ENCODE assay signal across 20 mouse cellular contexts in genomic region chr7:97351792-97352513, GRCm38 (mm10). TPM values are rescaled to one million over a fixed set of nuclear protein-coding genes. Genes with fewer than 3 reads are reported as not detected.
DNase-seq lines count a peak whose midpoint lies in the region; ATAC-seq lines count a peak whose summit lies in the region.
"Had no signal": no experiment of that assay in that cellular context is flagged by ENCODE, and none has a peak within 500 bp of the region (broad histone marks: within the 10 kb centered on the region; RNA-seq: fewer than 3 reads in every experiment).

No protein-coding gene starts in this region.

- H3K27me3 ChIP-seq in forebrain, embryonic 11.5 days (ENCODE audit: control insufficient read depth, insufficient read depth, low read length): no peaks in the 10 kb centered on the region
- no peaks in the 10 kb centered on the region for H3K27me3 ChIP-seq in forebrain, embryonic 14.5 days (replicated peaks; ENCODE audit: control insufficient read depth, insufficient read depth, low read length)
- H3K27me3 ChIP-seq in heart, embryonic 10.5 days (ENCODE audit: insufficient read depth, poor library complexity, severe bottlenecking): peaks cover 11% of the 10 kb centered on the region; the same call in 1 of the 2 replicates
- H3K27me3 ChIP-seq: embryonic facial prominence, embryonic 12.5 days; forebrain, embryonic 12.5 days; heart, embryonic 15.5 days; hindbrain, embryonic 13.5 days had no signal

- no peak overlapping the region for H3K9ac ChIP-seq in forebrain, embryonic 11.5 days (ENCODE audit: low read length)
- no peak overlapping the region for H3K9ac ChIP-seq in forebrain, embryonic 14.5 days (ENCODE audit: low read length)
- H3K9ac ChIP-seq: embryonic facial prominence, embryonic 12.5 days; forebrain, embryonic 12.5 days; heart, embryonic 15.5 days; hindbrain, embryonic 13.5 days had no signal

- H3K4me2 ChIP-seq in forebrain, embryonic 11.5 days (ENCODE audit: low read depth, low read length, severe bottlenecking): no peak overlapping the region
- H3K4me2 ChIP-seq in forebrain, embryonic 14.5 days (ENCODE audit: low read length): no peak overlapping the region
- H3K4me2 ChIP-seq: embryonic facial prominence, embryonic 12.5 days; forebrain, embryonic 12.5 days; heart, embryonic 15.5 days; hindbrain, embryonic 13.5 days had no signal

- H3K36me3 ChIP-seq in forebrain, embryonic 11.5 days (ENCODE audit: control insufficient read depth, insufficient read depth, low read length): no peaks in the 10 kb centered on the region
- H3K36me3 ChIP-seq in forebrain, embryonic 14.5 days (ENCODE audit: control insufficient read depth, insufficient read depth, low read length): no peaks in the 10 kb centered on the region
- peaks cover 7% of the 10 kb centered on the region; the same call in 1 of the 2 replicates for H3K36me3 ChIP-seq in heart, embryonic 10.5 days
- H3K36me3 ChIP-seq: forebrain, embryonic 12.5 days; G1E had no signal

- H3K4me3 ChIP-seq in forebrain, embryonic 11.5 days (ENCODE audit: low read depth, low read length): no peak overlapping the region
- H3K4me3 ChIP-seq in forebrain, embryonic 14.5 days (ENCODE audit: low read depth, low read length): no peak overlapping the region
- H3K4me3 ChIP-seq in heart, embryonic 10.5 days: no peak overlapping the region
- H3K4me3 ChIP-seq: embryonic facial prominence, embryonic 12.5 days; forebrain, embryonic 12.5 days; heart, embryonic 15.5 days; hindbrain, embryonic 13.5 days had no signal

- H3K4me1 ChIP-seq in forebrain, embryonic 11.5 days (replicated peaks; ENCODE audit: control insufficient read depth, insufficient read depth, low read length): no peaks in the 10 kb centered on the region
- no peaks in the 10 kb centered on the region for H3K4me1 ChIP-seq in forebrain, embryonic 14.5 days (ENCODE audit: control insufficient read depth, insufficient read depth, low read length)
- H3K4me1 ChIP-seq in heart, embryonic 10.5 days: peaks cover 10% of the 10 kb centered on the region
- H3K4me1 ChIP-seq: embryonic facial prominence, embryonic 12.5 days had no signal

- no peak overlapping the region for H3K27ac ChIP-seq in forebrain, embryonic 11.5 days (ENCODE audit: low read depth, low read length)
- H3K27ac ChIP-seq in forebrain, embryonic 14.5 days (ENCODE audit: low read depth, low read length): no peak overlapping the region
- H3K27ac ChIP-seq in heart, embryonic 10.5 days: no peak overlapping the region
- H3K27ac ChIP-seq: embryonic facial prominence, embryonic 12.5 days; forebrain, embryonic 12.5 days; heart, embryonic 15.5 days; hindbrain, embryonic 13.5 days; hindbrain, postnatal 0 days had no signal

- H3K9me3 ChIP-seq in forebrain, embryonic 11.5 days (ENCODE audit: control insufficient read depth, low read length): no peaks in the 10 kb centered on the region
- H3K9me3 ChIP-seq in forebrain, embryonic 14.5 days (replicated peaks; ENCODE audit: control insufficient read depth, low read length): no peaks in the 10 kb centered on the region
- no peaks in the 10 kb centered on the region for H3K9me3 ChIP-seq in heart, embryonic 10.5 days
- H3K9me3 ChIP-seq: embryonic facial prominence, embryonic 12.5 days; forebrain, embryonic 12.5 days; G1E; heart, embryonic 15.5 days; hindbrain, embryonic 13.5 days had no signal

- 91% methylated on average over 11 of the region's 11 CpGs for WGBS in forebrain, embryonic 11.5 days
- 90% methylated on average over 11 of the region's 11 CpGs for WGBS in forebrain, embryonic 14.5 days
- WGBS in heart, embryonic 10.5 days: 84% methylated on average over 11 of the region's 11 CpGs

- no peak for ATAC-seq in forebrain, embryonic 11.5 days (replicated peaks; ENCODE audit: low FRiP score)
- ATAC-seq in forebrain, embryonic 14.5 days: no peak
- ATAC-seq: CD4-positive, CD25-positive, alpha-beta regulatory T cell, adult 4 months had no signal

- DNase-seq in adrenal gland, postnatal 10 days: peak; percentile 46
- DNase-seq in adrenal gland, postnatal 36 days: no peak
- peak; percentile 43 for DNase-seq in forebrain, embryonic 11.5 days (ENCODE audit: low spot score)
- no peak for DNase-seq in forebrain, embryonic 14.5 days (ENCODE audit: low spot score)
- peak; percentile 60 for DNase-seq in heart, embryonic 10.5 days (ENCODE audit: low spot score)
- DNase-seq in heart, adult 9 months (ENCODE audit: low spot score in 2 of 2): no peak
- DNase-seq in NIH3T3 (ENCODE audit: low read depth): peak; percentile 17
- DNase-seq: adrenal gland, postnatal 25 days; B cell, adult 2 months; cerebellum, postnatal 14 days; gastrocnemius, postnatal 14 days; heart, postnatal 14 days; kidney, adult 11 months had no signal

RNA-seq across cellular contexts. Expression of gene Alg8, which starts 19.5 kb away (rescaled TPM):
- total RNA-seq in adrenal gland, postnatal 10 days (2021): 10 to 100 TPM; 13.2 to 13.8 TPM
- 10 to 100 TPM; 14.0 to 21.1 TPM for total RNA-seq in adrenal gland, postnatal 36 days (2021)
- 44.1 and 44.6 TPM in 2 replicates for polyA plus RNA-seq in forebrain, embryonic 11.5 days (2014; fragmentation: Nextera tagmentation; extraction: Ambion mirVana)
- 15.3 and 18.7 TPM in 2 replicates for polyA plus RNA-seq in forebrain, embryonic 14.5 days (2014; fragmentation: Nextera tagmentation; extraction: Ambion mirVana)
- 47.3 and 53.4 TPM in 2 replicates for polyA plus RNA-seq in heart, embryonic 10.5 days (2016; fragmentation: Nextera tagmentation; extraction: Ambion mirVana)

RNA-seq across cellular contexts. Expression of gene Kctd21, which starts 19.8 kb away (rescaled TPM):
- 1 to 10 TPM; 4.0 to 5.4 TPM for total RNA-seq in adrenal gland, postnatal 10 days (2021)
- total RNA-seq in adrenal gland, postnatal 36 days (2021): 10 to 100 TPM in 1 of 2 experiments, 1 to 10 TPM in 1; 7.8 to 11.3 TPM
- 4.7 and 4.8 TPM in 2 replicates for polyA plus RNA-seq in forebrain, embryonic 11.5 days (2014; fragmentation: Nextera tagmentation; extraction: Ambion mirVana)
- polyA plus RNA-seq in forebrain, embryonic 14.5 days (2014; fragmentation: Nextera tagmentation; extraction: Ambion mirVana): 7.5 and 7.9 TPM in 2 replicates
- 4.1 and 4.6 TPM in 2 replicates for polyA plus RNA-seq in heart, embryonic 10.5 days (2016; fragmentation: Nextera tagmentation; extraction: Ambion mirVana)

RNA-seq across cellular contexts. Expression of gene Usp35, which starts 20.1 kb away (rescaled TPM):
- total RNA-seq in adrenal gland, postnatal 10 days (2021): 1 to 10 TPM; 3.6 to 7.1 TPM
- total RNA-seq in adrenal gland, postnatal 36 days (2021): 1 to 10 TPM; 4.9 to 8.7 TPM
- polyA plus RNA-seq in forebrain, embryonic 11.5 days (2014; fragmentation: Nextera tagmentation; extraction: Ambion mirVana): 2.8 and 2.9 TPM in 2 replicates
- polyA plus RNA-seq in forebrain, embryonic 14.5 days (2014; fragmentation: Nextera tagmentation; extraction: Ambion mirVana): 4.0 and 4.1 TPM in 2 replicates
- polyA plus RNA-seq in heart, embryonic 10.5 days (2016; fragmentation: Nextera tagmentation; extraction: Ambion mirVana): 1.1 and 2.3 TPM in 2 replicates

RNA-seq across cellular contexts. Expression of gene Ndufc2, which starts 47.9 kb away (rescaled TPM):
- total RNA-seq in adrenal gland, postnatal 10 days (2021): 100 to 1,000 TPM; 603 to 657 TPM
- total RNA-seq in adrenal gland, postnatal 36 days (2021): 100 to 1,000 TPM; 306 to 313 TPM
- 307 and 339 TPM in 2 replicates for polyA plus RNA-seq in forebrain, embryonic 11.5 days (2014; fragmentation: Nextera tagmentation; extraction: Ambion mirVana)
- 473 and 569 TPM in 2 replicates for polyA plus RNA-seq in forebrain, embryonic 14.5 days (2014; fragmentation: Nextera tagmentation; extraction: Ambion mirVana)
- 380 and 484 TPM in 2 replicates for polyA plus RNA-seq in heart, embryonic 10.5 days (2016; fragmentation: Nextera tagmentation; extraction: Ambion mirVana)

Comparison
In these comparisons a context has a peak if more than half of its experiments do, and no peak if none do; other contexts are left out.
1. DNase-seq: peak in adrenal gland, postnatal 10 days (single experiment), forebrain, embryonic 11.5 days (single experiment), heart, embryonic 10.5 days (single experiment) and NIH3T3 (single experiment); none in adrenal gland, postnatal 36 days (0 of 2), forebrain, embryonic 14.5 days (single experiment) and heart, adult 9 months (0 of 2).